Mouse (Mus musculus) limb, embryonic 12.5 days (tissue): ENCODE results near the gene Sipa1l3. TPM values are rescaled to one million over a fixed set of nuclear protein-coding genes. Genes with fewer than 3 reads are reported as not detected.

Experiments
- ATAC-seq: fragments of 200-750 bp; cut with Nextera tagmentation; 2 replicates; pipeline ENCODE4 v1.8.0; 2017; ENCODE audit warnings: low read depth, moderate TSS enrichment; ENCODE audit not compliant: insufficient number of reproducible peaks, insufficient read depth, low FRiP score, low TSS enrichment
- H3K27ac ChIP-seq: fragments of 300-500 bp; sonication (generic); 2 replicates; pipeline ENCODE4 v1.5.1; 2016; ENCODE audit warnings: mild to moderate bottlenecking, moderate library complexity
- H3K27me3 ChIP-seq: fragments of 300-500 bp; sonication (generic); 2 replicates; pipeline ENCODE4 v1.6.1; 2016; ENCODE audit warnings: mild to moderate bottlenecking, moderate library complexity
- H3K36me3 ChIP-seq: fragments of 300-500 bp; sonication (generic); 2 replicates; pipeline ENCODE4 v1.6.1; 2016; ENCODE audit warnings: mild to moderate bottlenecking, moderate library complexity
- H3K4me1 ChIP-seq: fragments of 300-500 bp; sonication (generic); replicated peaks from 2 replicates; pipeline ENCODE4 v1.6.1; 2016
- H3K4me2 ChIP-seq: fragments of 300-500 bp; sonication (generic); 2 replicates; pipeline ENCODE4 v1.6.1; 2016; ENCODE audit warnings: mild to moderate bottlenecking, moderate library complexity
- H3K4me3 ChIP-seq: fragments of 300-500 bp; sonication (generic); replicated peaks from 2 replicates; pipeline ENCODE4 v1.5.1; 2016; ENCODE audit warnings: mild to moderate bottlenecking
- H3K9ac ChIP-seq: fragments of 300-500 bp; sonication (generic); replicated peaks from 2 replicates; pipeline ENCODE4 v1.6.1; 2016; ENCODE audit warnings: mild to moderate bottlenecking, moderate library complexity
- H3K9me3 ChIP-seq: fragments of 300-500 bp; sonication (generic); 2 replicates; pipeline ENCODE4 v1.6.1; 2016; ENCODE audit warnings: mild to moderate bottlenecking, moderate library complexity
- WGBS: fragments of 180-500 bp; shearing (Covaris S2); methylation state at CpG from one replicate; pipeline ENCODE4 v1.1.7; 2016; 5-methylcytosine and 5-hydroxymethylcytosine counted together
- polyA plus RNA-seq: library from polyadenylated mRNA; unstranded; fragments of >200 nt; fragmentation: Nextera tagmentation; extraction: Ambion mirVana; gene quantifications from 2 replicates; pipeline ENCODE4 v1.2.1, GENCODE M21; 2016

The Sipa1l3 gene
- polyA plus RNA-seq, 1 experiment from 2014 or later: 14.0 TPM

DNA sequence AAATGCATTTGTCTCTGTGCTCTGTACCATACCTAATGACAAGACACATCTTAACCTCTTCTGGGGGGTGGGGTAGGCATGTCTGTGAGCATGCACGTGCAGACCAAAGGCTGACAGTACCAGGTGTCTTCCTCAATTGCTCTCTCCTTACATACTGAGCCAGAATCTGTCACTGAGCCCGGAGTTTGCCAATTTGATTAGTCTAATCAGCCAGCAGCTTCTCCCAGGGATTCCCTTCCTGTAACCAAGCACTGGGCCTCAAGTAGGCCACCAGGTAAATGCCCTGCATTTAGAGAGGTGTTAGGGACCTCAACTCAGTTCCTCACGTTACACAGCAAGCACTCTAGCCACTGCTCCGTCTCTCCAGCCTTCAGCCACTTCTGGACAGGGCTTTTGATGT lies 38.3 kb downstream of the Sipa1l3 start:
- no peak for ATAC-seq
- Histone ChIP-seq H3K27ac (peak overlapping the region; percentile 87), H3K4me1 (peaks cover 65% of the 10 kb centered on the region), H3K9ac (no peak overlapping the region), H3K9me3 (no peaks in the 10 kb centered on the region), H3K27me3 (no peaks in the 10 kb centered on the region), H3K4me3 (no peak overlapping the region; the same call in 1 of the 2 replicates), H3K36me3 (no peaks in the 10 kb centered on the region), H3K4me2 (peak overlapping the region; percentile 50)
- WGBS: 56% methylated on average over 4 of the region's 4 CpGs

GRCm38 (mm10) chr7:29475005-29475404 lies 43.4 kb downstream of the Sipa1l3 start:
- Histone ChIP-seq H3K36me3 (no peaks in the 10 kb centered on the region), H3K4me1 (peaks cover 44% of the 10 kb centered on the region), H3K9me3 (no peaks in the 10 kb centered on the region), H3K27ac (no peak overlapping the region), H3K27me3 (no peaks in the 10 kb centered on the region), H3K4me3 (no peak overlapping the region), H3K9ac (no peak overlapping the region), H3K4me2 (no peak overlapping the region)
- WGBS: 90% methylated on average over 7 of the region's 7 CpGs
- ATAC-seq: no peak

GRCm38 (mm10) chr7:29471309-29471708 lies 47.1 kb downstream of the Sipa1l3 start:
- H3K9ac ChIP-seq: no peak overlapping the region
- H3K4me1 ChIP-seq: peaks cover 22% of the 10 kb centered on the region
- no peak overlapping the region for H3K4me3 ChIP-seq
- H3K9me3 ChIP-seq: no peaks in the 10 kb centered on the region
- WGBS: 62% methylated on average over 7 of the region's 7 CpGs
- H3K36me3 ChIP-seq: no peaks in the 10 kb centered on the region
- no peak for ATAC-seq
- no peaks in the 10 kb centered on the region for H3K27me3 ChIP-seq
- H3K27ac ChIP-seq: no peak overlapping the region
- H3K4me2 ChIP-seq: no peak overlapping the region

GRCm38 (mm10) chr7:29469602-29470344 lies 48.7 kb downstream of the Sipa1l3 start:
- H3K4me2 ChIP-seq: no peak overlapping the region
- H3K27ac ChIP-seq: no peak overlapping the region
- 81% methylated on average over 7 of the region's 7 CpGs for WGBS
- H3K4me1 ChIP-seq: peaks cover 26% of the 10 kb centered on the region
- H3K36me3 ChIP-seq: no peaks in the 10 kb centered on the region
- H3K4me3 ChIP-seq: no peak overlapping the region
- no peak for ATAC-seq
- H3K27me3 ChIP-seq: no peaks in the 10 kb centered on the region
- H3K9me3 ChIP-seq: no peaks in the 10 kb centered on the region
- no peak overlapping the region for H3K9ac ChIP-seq

DNA sequence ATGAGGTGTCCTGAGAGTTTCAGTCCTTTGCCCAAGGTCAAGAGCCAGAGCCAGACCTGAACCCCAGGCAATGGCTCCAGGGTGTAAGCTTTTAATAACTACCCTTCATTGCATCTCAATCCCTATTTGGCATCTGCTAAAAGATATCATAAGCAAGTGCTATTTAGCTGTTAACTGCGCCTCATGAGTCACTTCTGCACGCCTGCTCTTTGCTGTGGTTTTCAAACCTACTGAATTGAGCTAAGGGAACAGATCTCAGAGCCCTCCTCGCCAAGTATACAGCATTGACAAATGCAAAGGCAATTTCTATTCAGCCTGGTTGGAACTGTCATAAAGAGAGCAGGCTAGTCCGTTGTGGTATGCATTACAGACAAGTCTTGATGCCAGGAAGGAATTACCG lies 49.8 kb downstream of the Sipa1l3 start:
- Histone ChIP-seq H3K4me2 (no peak overlapping the region), H3K9me3 (no peaks in the 10 kb centered on the region), H3K36me3 (no peaks in the 10 kb centered on the region), H3K4me3 (no peak overlapping the region), H3K27me3 (no peaks in the 10 kb centered on the region), H3K9ac (no peak overlapping the region), H3K4me1 (peaks cover 26% of the 10 kb centered on the region), H3K27ac (no peak overlapping the region)
- WGBS: 91% methylated on average over 5 of the region's 5 CpGs
- ATAC-seq: no peak

GRCm38 (mm10) chr7:29466585-29466984 lies 51.9 kb downstream of the Sipa1l3 start:
- Histone ChIP-seq H3K36me3 (no peaks in the 10 kb centered on the region), H3K27ac (no peak overlapping the region), H3K9ac (no peak overlapping the region), H3K27me3 (no peaks in the 10 kb centered on the region), H3K4me3 (no peak overlapping the region), H3K4me1 (peaks cover 24% of the 10 kb centered on the region), H3K9me3 (no peaks in the 10 kb centered on the region), H3K4me2 (no peak overlapping the region)
- 72% methylated on average over 10 of the region's 10 CpGs for WGBS
- ATAC-seq: no peak

- Histone ChIP-seq H3K4me2 (no peak overlapping the region), H3K27me3 (no peaks in the 10 kb centered on the region), H3K9ac (no peak overlapping the region), H3K36me3 (0 out of 2 replicates have a peak, but pooled peaks cover 3% of the 10 kb centered on the region), H3K27ac (no peak overlapping the region), H3K9me3 (no peaks in the 10 kb centered on the region), H3K4me1 (peaks cover 21% of the 10 kb centered on the region), H3K4me3 (no peak overlapping the region)
- no peak for ATAC-seq
- 87% methylated on average over 4 of the region's 4 CpGs for WGBS
Measured at GRCm38 (mm10) chr7:29465736-29466135, 52.7 kb downstream of the Sipa1l3 start.

DNA sequence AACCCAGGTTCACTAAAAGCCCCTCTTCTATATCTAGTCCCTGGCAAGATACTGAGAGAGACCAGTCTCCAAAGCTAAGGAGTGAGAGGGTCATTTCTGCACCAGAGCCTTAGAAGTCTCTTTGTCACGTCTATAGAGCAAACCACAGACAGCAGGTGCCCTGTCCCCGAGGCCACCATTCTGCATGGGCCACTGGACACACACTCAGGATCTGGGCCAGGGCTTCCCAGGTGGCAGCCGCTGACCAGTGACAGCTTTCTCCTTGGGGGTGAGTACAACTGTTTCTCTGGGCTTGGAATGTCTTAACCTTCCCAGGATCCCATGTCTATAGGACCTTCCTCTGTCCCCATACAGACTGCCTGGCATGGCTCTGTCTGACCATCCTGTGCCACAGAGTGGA lies 55.6 kb downstream of the Sipa1l3 start:
- Histone ChIP-seq H3K9ac (no peak overlapping the region), H3K4me2 (no peak overlapping the region), H3K9me3 (no peaks in the 10 kb centered on the region), H3K27ac (no peak overlapping the region), H3K27me3 (no peaks in the 10 kb centered on the region), H3K4me1 (peaks cover 24% of the 10 kb centered on the region), H3K36me3 (0 out of 2 replicates have a peak, but pooled peaks cover 3% of the 10 kb centered on the region), H3K4me3 (no peak overlapping the region)
- 91% methylated on average over 3 of the region's 3 CpGs for WGBS
- ATAC-seq: no peak

GRCm38 (mm10) chr7:29462178-29462577 lies 56.3 kb downstream of the Sipa1l3 start:
- no peak for ATAC-seq
- Histone ChIP-seq H3K4me1 (peaks cover 27% of the 10 kb centered on the region), H3K4me3 (no peak overlapping the region), H3K36me3 (0 out of 2 replicates have a peak, but pooled peaks cover 3% of the 10 kb centered on the region), H3K4me2 (no peak overlapping the region), H3K9ac (no peak overlapping the region), H3K27ac (peak overlapping the region; percentile 62; the same call in 1 of the 2 replicates), H3K9me3 (no peaks in the 10 kb centered on the region), H3K27me3 (no peaks in the 10 kb centered on the region)
- WGBS: 88% methylated on average over 5 of the region's 5 CpGs

- 66% methylated on average over 10 of the region's 10 CpGs for WGBS
- Histone ChIP-seq H3K4me1 (peaks cover 27% of the 10 kb centered on the region), H3K4me3 (no peak overlapping the region), H3K9me3 (no peaks in the 10 kb centered on the region), H3K9ac (no peak overlapping the region), H3K27ac (peak overlapping the region; percentile 62), H3K27me3 (no peaks in the 10 kb centered on the region), H3K4me2 (0 out of 2 replicates have a peak overlapping the region, but pooled peaks have one; percentile 6), H3K36me3 (0 out of 2 replicates have a peak, but pooled peaks cover 3% of the 10 kb centered on the region)
- ATAC-seq: no peak
Measured at GRCm38 (mm10) chr7:29461557-29461956, 56.9 kb downstream of the Sipa1l3 start.

DNA sequence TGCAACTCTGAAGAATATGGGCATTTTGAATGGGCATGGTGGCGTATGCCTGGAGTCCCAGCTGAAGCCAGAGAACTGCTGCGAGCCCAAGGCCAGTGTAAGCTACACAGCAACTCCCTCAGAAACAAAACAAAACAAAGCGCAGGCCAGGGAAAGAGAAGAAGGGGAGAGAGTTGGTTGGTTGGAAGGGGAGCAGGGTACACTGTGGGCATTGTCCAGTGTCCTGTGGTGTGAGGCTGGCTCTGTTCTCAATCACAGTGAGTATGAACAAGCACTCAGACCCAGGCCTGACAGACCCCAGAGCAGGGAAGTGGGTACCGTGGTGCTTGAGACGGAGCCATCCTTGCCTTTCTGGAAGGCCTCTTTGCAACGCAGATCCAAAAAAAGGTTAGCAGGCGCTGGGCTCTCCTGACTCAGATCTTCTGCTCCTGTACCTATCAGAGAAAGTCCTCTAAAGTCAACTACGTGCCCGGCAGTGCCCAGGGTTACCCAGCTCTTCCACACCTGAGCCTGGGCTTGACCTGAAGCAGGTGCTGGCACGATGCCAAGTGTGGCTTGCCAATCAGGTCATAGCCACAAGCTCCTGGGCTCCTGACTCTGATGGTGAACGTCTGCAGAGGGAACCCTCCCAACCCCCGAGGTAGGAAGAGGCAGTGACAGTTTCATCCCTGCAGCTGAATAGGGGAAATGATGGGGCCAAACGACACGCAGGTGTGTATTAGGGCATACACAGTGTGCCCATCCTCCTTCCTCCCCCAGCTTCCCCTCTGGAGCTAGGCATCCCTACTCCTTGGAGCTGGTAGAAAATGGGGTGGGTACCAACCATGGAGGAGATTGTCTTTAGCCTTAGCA lies 59.3 kb downstream of the Sipa1l3 start:
- ATAC-seq: no peak
- Histone ChIP-seq H3K4me1 (peaks cover 29% of the 10 kb centered on the region), H3K36me3 (0 out of 2 replicates have a peak, but pooled peaks cover 3% of the 10 kb centered on the region), H3K4me3 (no peak overlapping the region), H3K4me2 (no peak overlapping the region), H3K9me3 (no peaks in the 10 kb centered on the region), H3K27me3 (no peaks in the 10 kb centered on the region), H3K27ac (no peak overlapping the region), H3K9ac (0 out of 2 replicates have a peak overlapping the region, but pooled peaks have one; percentile 8)
- WGBS: 86% methylated on average over 14 of the region's 14 CpGs
